Mouse (Mus musculus) bone marrow, adult 2 months (tissue): Measurements from ENCODE around the gene Fam126a. TPM values are rescaled to one million over a fixed set of nuclear protein-coding genes. Genes with fewer than 3 reads are reported as not detected.

Experiments
- H3K27ac ChIP-seq: fragments of 200-500 bp; 2 replicates; pipeline ENCODE4 v1.5.1; 2012; ENCODE audit warnings: low read depth, mild to moderate bottlenecking, control low read depth, inconsistent platforms, low read length; ENCODE audit not compliant: control insufficient read depth, poor library complexity, insufficient read depth
- H3K4me1 ChIP-seq: fragments of 200-500 bp; 2 replicates; pipeline ENCODE4 v1.6.1; 2011; ENCODE audit warnings: low read length; ENCODE audit not compliant: control insufficient read depth, insufficient read depth
- H3K4me3 ChIP-seq: fragments of 200-500 bp; replicated peaks from 2 replicates; pipeline ENCODE3; 2011; ENCODE audit warnings: mild to moderate bottlenecking, low read depth, low read length, control low read depth; ENCODE audit not compliant: control insufficient read depth
- CTCF ChIP-seq: fragments of 200-500 bp; IDR thresholded peaks from 2 replicates; pipeline ENCODE4 v1.5.1; 2011; ENCODE audit warnings: low read length, control low read depth; ENCODE audit not compliant: control insufficient read depth, insufficient read depth
- POLR2A ChIP-seq: fragments of 200-500 bp; IDR thresholded peaks from 2 replicates; pipeline ENCODE4 v1.6.1; 2011; ENCODE audit warnings: low read depth, mild to moderate bottlenecking, control low read depth, low read length, borderline replicate concordance; ENCODE audit not compliant: control insufficient read depth
- WGBS: fragments of 180-500 bp; shearing (Covaris S2); methylation state at CpG from one replicate; pipeline ENCODE4 v1.1.7; 2018; 5-methylcytosine and 5-hydroxymethylcytosine counted together
- polyA plus RNA-seq: library from polyadenylated mRNA; stranded (reverse); fragments of >200 nt; gene quantifications from 2 replicates; pipeline ENCODE4 v1.2.4, GENCODE M21; 2011; ENCODE audit warnings: low replicate concordance; ENCODE audit not compliant: missing spikeins, insufficient read depth, insufficient read length

The Fam126a gene
- polyA plus RNA-seq, 1 experiment, result 66.5 TPM

DNA sequence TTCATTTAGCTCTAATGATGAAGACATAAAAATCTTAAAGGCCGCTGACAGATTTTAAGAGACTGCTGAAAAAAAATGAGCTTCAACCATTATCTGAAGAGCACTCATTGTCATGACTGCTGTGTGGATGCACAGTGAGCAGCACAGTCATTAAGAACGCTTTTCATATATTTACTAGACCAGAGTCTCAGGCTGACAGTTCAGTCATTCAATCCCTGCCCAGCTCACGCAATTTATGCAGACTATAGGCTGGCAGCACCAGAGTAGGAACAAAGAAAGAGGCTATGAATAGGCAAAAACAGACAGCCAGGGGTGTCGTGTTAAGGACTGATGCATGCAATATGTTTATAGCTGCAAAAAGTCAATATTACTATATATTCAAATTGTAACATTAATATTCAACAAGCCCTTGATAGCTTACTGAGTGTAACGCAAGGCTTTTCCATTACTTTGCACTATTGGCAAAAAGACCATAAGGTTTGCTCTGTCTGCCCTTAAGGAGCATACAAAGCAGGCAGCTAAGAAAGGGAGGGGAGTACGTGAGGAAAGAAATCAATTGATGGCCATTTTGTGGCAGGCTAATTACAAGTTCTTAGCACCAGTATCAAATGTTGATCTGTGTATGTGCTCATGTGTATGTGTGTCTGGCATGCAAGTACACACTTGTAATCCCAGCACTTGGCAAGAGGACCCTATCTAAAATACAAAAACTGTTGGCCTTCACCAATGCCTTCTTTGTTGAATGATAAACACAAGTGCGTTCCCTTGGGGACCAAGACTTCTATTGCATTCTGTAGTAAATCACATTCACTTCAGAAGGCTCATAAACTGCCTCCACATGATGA lies 10.9 kb downstream of the Fam126a start:
- no peak for TF ChIP-seq CTCF
- no peak overlapping the region for H3K4me3 ChIP-seq
- no peaks in the 10 kb centered on the region for H3K4me1 ChIP-seq
- WGBS, result 94% methylated on average over 7 of the region's 7 CpGs
- no peak overlapping the region for H3K27ac ChIP-seq

DNA sequence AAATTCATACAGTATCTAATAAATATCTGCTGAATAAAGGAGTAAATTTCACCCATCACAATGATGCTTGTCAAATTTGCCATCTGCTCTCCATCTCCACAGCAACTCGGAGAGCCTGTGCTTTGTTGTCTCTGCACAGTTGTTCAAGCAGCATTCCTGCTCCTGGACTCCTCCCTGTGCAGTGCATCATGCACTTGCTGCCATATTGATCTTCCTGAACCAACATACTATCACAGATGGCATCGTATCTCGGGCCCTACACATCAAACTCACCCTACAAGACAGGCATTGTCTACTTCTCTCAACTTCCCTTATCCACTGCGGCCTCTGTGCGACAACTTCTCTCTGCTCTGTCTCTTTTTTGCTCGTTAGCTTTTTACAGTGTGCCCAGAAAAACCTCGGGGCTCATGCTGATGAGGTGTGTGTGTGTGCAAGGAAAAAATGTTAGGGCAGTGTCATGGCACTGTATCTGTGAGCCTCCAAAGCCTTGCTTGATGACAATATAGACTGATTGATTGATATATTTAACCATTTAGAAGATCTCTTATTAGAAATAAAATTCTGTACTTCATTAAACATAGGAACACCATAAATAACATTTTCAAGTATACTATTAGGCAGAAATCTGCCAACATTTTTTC lies 11.7 kb downstream of the Fam126a start:
- WGBS, result 83% methylated on average over 7 of the region's 7 CpGs
- TF ChIP-seq POLR2A (no peak), CTCF (no peak)
- no peaks in the 10 kb centered on the region for H3K4me1 ChIP-seq

DNA sequence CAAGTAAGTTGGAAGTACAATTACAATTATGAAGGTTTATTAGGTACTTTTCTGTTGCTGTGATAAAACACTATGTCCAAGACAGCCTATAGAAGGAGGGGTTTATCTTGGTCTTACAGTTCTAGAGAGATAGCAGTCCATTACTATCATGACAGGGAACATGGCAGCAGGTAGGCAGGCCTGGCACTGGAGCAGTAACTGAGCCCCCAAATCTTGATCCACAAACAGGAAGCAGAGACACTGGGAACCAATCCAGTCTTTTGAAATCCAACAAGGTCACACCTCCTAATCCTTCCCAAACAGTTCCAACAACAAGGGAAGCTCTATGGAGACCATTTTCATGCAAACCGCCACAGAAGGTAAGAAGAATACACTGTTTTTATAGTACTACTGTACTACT lies 13.6 kb downstream of the Fam126a start:
- WGBS, result 94% methylated on average over 1 of the region's 1 CpGs

More for the DNA sequence above, 11.7 kb downstream of the Fam126a start:
- no peak overlapping the region for H3K4me3 ChIP-seq
- H3K27ac ChIP-seq, result no peak overlapping the region

DNA sequence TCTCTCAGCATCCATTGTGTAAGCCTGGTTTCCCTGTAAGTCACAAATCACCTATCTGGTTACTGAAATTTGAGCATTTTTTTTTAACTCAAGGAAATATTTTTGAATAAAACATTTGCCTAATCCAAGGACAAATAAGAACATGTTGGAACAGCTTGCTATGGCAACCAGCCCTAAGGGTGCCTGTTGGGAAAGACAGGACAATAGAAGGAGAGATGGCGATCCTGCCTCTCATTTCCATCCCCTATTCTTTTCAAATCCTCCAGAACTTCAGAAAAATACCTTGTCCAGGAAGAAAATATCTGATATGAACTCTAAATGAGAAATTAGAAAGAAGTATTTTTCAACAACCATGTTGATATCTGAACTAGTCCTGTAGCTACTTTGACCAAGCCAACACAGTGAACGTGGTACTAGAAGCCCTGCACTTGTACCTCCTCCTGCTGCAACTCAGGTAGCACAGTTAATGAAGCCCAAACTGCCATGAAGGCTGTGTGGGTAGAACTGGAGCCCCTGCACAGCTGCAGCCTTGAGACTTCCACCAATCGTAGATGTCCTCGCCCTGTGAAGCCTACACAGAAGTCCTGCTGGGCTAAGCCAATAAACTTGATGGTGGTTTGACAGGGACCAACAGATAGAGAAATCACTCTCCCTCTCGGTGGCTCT lies 17.0 kb downstream of the Fam126a start:
- Histone ChIP-seq H3K4me1 (no peaks in the 10 kb centered on the region), H3K4me3 (no peak overlapping the region), H3K27ac (no peak overlapping the region)
- TF ChIP-seq CTCF, result no peak
- WGBS, result 92% methylated on average over 5 of the region's 5 CpGs

More for the DNA sequence above, 13.6 kb downstream of the Fam126a start:
- no peaks in the 10 kb centered on the region for H3K4me1 ChIP-seq
- H3K4me3 ChIP-seq, result no peak overlapping the region
- TF ChIP-seq POLR2A (no peak), CTCF (no peak)
- no peak overlapping the region for H3K27ac ChIP-seq

DNA sequence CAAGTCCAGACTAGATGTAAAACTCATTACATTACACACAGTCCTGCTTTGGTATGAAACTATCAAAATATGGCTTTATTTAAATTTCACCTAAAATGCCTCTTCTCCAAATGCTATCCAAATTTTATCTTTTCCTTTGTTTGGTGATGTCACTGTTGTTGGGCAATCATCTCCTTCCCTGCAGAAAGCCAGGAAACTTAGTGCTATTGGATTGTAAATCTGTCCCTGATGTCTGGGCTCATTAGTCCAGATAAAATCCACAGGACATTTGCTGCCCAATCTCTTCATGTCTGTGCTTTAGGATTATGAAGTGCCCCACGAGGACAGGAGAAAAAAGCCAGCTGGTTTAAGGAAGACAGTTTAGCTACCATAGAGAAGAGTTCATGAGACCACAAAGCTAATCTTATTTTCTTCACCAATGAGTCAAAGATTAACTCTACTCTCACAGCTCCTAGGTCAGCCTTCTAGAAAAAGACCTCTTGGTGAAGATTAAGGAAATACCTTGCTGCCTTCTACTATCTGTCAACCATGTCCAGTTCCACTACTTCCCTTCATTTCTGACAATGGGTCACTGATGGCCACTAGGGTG lies 31.3 kb downstream of the Fam126a start:
- H3K4me3 ChIP-seq, result no peak overlapping the region
- H3K27ac ChIP-seq, result no peak overlapping the region
- TF ChIP-seq CTCF, result no peak
- TF ChIP-seq POLR2A, result no peak
- 63% methylated on average over 1 of the region's 1 CpGs for WGBS
- H3K4me1 ChIP-seq, result no peaks in the 10 kb centered on the region

DNA sequence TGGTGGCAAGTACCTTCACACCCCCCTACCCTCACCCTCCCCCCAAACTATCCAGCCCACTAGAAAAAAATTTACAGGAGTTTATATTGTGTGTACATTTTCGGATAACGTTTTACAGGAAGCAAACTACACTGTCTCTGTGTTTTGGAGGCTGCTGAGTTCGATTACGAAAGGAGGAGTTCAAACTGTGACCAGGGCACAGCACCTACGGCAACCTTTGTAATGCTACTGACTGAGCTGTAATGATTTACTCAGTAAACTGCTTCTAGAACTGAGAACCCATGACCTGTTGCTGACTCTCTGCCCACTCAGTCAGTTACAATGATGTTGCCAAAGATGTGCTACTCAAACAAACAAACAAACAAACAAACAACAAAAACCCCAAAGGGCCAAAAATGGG lies 34.5 kb downstream of the Fam126a start:
- 90% methylated on average over 5 of the region's 5 CpGs for WGBS
- H3K4me3 ChIP-seq, result no peak overlapping the region
- no peaks in the 10 kb centered on the region for H3K4me1 ChIP-seq
- TF ChIP-seq CTCF, result no peak
- no peak for TF ChIP-seq POLR2A
- no peak overlapping the region for H3K27ac ChIP-seq

DNA sequence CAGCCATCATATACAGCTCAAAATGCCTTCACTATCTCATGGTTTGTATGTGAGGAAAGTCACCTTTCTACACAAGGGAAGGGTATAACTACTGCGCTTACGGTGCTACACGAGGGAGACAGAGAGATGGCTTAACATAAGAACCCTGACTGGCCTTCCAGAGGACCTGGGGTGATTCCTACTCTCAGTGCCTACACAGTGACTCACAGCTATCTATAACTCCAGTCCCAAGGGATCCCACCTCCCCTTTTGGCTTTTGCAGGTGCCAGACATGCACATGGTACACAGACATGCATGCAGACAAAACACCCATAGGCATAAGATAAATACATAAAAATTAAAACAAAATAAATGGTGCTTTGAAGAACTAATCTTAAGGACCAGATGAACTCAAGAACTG lies 35.6 kb downstream of the Fam126a start:
- WGBS, result 97% methylated on average over 3 of the region's 3 CpGs
- Histone ChIP-seq H3K4me3 (no peak overlapping the region), H3K4me1 (no peaks in the 10 kb centered on the region), H3K27ac (no peak overlapping the region)
- TF ChIP-seq POLR2A (no peak), CTCF (no peak)

DNA sequence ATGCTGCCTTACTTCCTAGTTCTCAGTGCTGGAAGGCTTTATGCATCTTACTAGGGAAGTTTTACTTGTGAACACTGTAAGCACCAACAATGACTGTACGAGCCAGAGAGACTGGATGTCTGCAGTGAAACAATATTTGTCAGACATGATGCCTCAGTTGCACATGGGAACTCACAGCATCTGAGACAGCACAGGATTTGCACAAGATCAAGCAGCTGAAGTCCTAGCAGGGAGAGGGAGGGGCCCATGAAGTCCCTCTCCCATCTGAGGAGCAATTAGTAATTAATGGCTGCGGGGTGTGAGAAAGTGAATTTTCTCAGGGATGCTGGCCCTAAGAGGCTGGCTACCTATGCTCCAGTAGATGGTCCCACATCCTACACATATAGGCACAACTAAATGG lies 36.3 kb downstream of the Fam126a start:
- no peak for TF ChIP-seq POLR2A
- no peaks in the 10 kb centered on the region for H3K4me1 ChIP-seq
- no peak overlapping the region for H3K27ac ChIP-seq
- no peak overlapping the region for H3K4me3 ChIP-seq
- WGBS, result 94% methylated on average over 2 of the region's 2 CpGs
